Mouse (Mus musculus): ENCODE results near the gene Olfr1423. TPM values are rescaled to one million over a fixed set of nuclear protein-coding genes. Genes with fewer than 3 reads are reported as not detected.

Gene Olfr1423
- polyA plus RNA-seq, 1 experiment from 2014 or later = not detected

GRCm38 (mm10) chr19:12009501-12010280 is 31.4 kb downstream of the Olfr1423 start:
- 2% methylated on average over 24 of the region's 24 CpGs for WGBS
- H3K27me3 ChIP-seq (ENCODE audit: control insufficient read depth, insufficient read depth, low read length) = no peaks in the 10 kb centered on the region
- peak overlapping the region; percentile 93 for H3K27ac ChIP-seq (replicated peaks)
- H3K9ac ChIP-seq (ENCODE audit: low read length) = peak overlapping the region; percentile 73
- H3K9me3 ChIP-seq (ENCODE audit: control insufficient read depth, low read length) = no peaks in the 10 kb centered on the region
- H3K4me2 ChIP-seq (replicated peaks; ENCODE audit: low read depth) = peak overlapping the region; percentile 77
- peak overlapping the region; percentile 53 for H3K4me3 ChIP-seq (ENCODE audit: low read depth, low read length)
- H3K4me1 ChIP-seq (replicated peaks; ENCODE audit: control insufficient read depth, insufficient read depth) = no peaks in the 10 kb centered on the region
- H3K36me3 ChIP-seq (ENCODE audit: control insufficient read depth, insufficient read depth, low read length) = no peaks in the 10 kb centered on the region
- peak; percentile 59 for DNase-seq (ENCODE audit: low spot score)
- ATAC-seq (ENCODE audit: low FRiP score, low TSS enrichment) = no peak
- TF ChIP-seq EP300 (optimal IDR thresholded peaks at IDR 0.05) (no peak), CTCF (IDR thresholded peaks at IDR 0.05; ENCODE audit: low read depth) (no peak)

GRCm38 (mm10) chr19:12008410-12009380 is 32.4 kb downstream of the Olfr1423 start:
- TF ChIP-seq EP300 (optimal IDR thresholded peaks at IDR 0.05) = no peak
- no peak for TF ChIP-seq CTCF (IDR thresholded peaks at IDR 0.05; ENCODE audit: low read depth)
- Histone ChIP-seq H3K27ac (replicated peaks) (0 out of 2 replicates have a peak overlapping the region, but pooled peaks have one; percentile 25), H3K4me2 (replicated peaks; ENCODE audit: low read depth) (no peak overlapping the region), H3K27me3 (ENCODE audit: control insufficient read depth, insufficient read depth, low read length) (no peaks in the 10 kb centered on the region), H3K4me3 (ENCODE audit: low read depth, low read length) (no peak overlapping the region), H3K9me3 (ENCODE audit: control insufficient read depth, low read length) (no peaks in the 10 kb centered on the region), H3K36me3 (ENCODE audit: control insufficient read depth, insufficient read depth, low read length) (no peaks in the 10 kb centered on the region), H3K4me1 (replicated peaks; ENCODE audit: control insufficient read depth, insufficient read depth) (no peaks in the 10 kb centered on the region), H3K9ac (ENCODE audit: low read length) (no peak overlapping the region)
- no peak for ATAC-seq (ENCODE audit: low FRiP score, low TSS enrichment)
- WGBS = 31% methylated on average over 17 of the region's 17 CpGs
- DNase-seq (ENCODE audit: low spot score) = no peak

GRCm38 (mm10) chr19:12007105-12007931 is 33.8 kb downstream of the Olfr1423 start:
- Histone ChIP-seq H3K9ac (ENCODE audit: low read length) (no peak overlapping the region), H3K27ac (replicated peaks) (no peak overlapping the region), H3K4me1 (replicated peaks; ENCODE audit: control insufficient read depth, insufficient read depth) (no peaks in the 10 kb centered on the region), H3K9me3 (ENCODE audit: control insufficient read depth, low read length) (no peaks in the 10 kb centered on the region), H3K27me3 (ENCODE audit: control insufficient read depth, insufficient read depth, low read length) (no peaks in the 10 kb centered on the region), H3K4me3 (ENCODE audit: low read depth, low read length) (peak overlapping the region; percentile 23; the same call in 1 of the 2 replicates), H3K36me3 (ENCODE audit: control insufficient read depth, insufficient read depth, low read length) (no peaks in the 10 kb centered on the region), H3K4me2 (replicated peaks; ENCODE audit: low read depth) (peak overlapping the region; percentile 66)
- ATAC-seq (ENCODE audit: low FRiP score, low TSS enrichment) (no peak), DNase-seq (ENCODE audit: low spot score) (peak; percentile 82)
- TF ChIP-seq EP300 (optimal IDR thresholded peaks at IDR 0.05) (no peak), CTCF (IDR thresholded peaks at IDR 0.05; ENCODE audit: low read depth) (peak; percentile 83)
- WGBS = 17% methylated on average over 17 of the region's 17 CpGs

GRCm38 (mm10) chr19:12006361-12006947 is 34.7 kb downstream of the Olfr1423 start:
- Histone ChIP-seq H3K4me2 (replicated peaks; ENCODE audit: low read depth) (peak overlapping the region; percentile 66), H3K27ac (replicated peaks) (peak overlapping the region; percentile 92), H3K27me3 (ENCODE audit: control insufficient read depth, insufficient read depth, low read length) (no peaks in the 10 kb centered on the region), H3K9ac (ENCODE audit: low read length) (peak overlapping the region; percentile 63; the same call in 1 of the 2 replicates), H3K36me3 (ENCODE audit: control insufficient read depth, insufficient read depth, low read length) (no peaks in the 10 kb centered on the region), H3K9me3 (ENCODE audit: control insufficient read depth, low read length) (no peaks in the 10 kb centered on the region), H3K4me3 (ENCODE audit: low read depth, low read length) (peak overlapping the region; percentile 70), H3K4me1 (replicated peaks; ENCODE audit: control insufficient read depth, insufficient read depth) (no peaks in the 10 kb centered on the region)
- DNase-seq (ENCODE audit: low spot score) = no peak
- TF ChIP-seq EP300 (optimal IDR thresholded peaks at IDR 0.05) (no peak), CTCF (IDR thresholded peaks at IDR 0.05; ENCODE audit: low read depth) (peak; percentile 34)
- no peak for ATAC-seq (ENCODE audit: low FRiP score, low TSS enrichment)
- WGBS = 8% methylated on average over 17 of the region's 17 CpGs
